19 mouse cellular contexts compared by ENCODE assay signal in genomic region chr10:41472534-41472933, GRCm38 (mm10). TPM values are rescaled to one million over a fixed set of nuclear protein-coding genes. Genes with fewer than 3 reads are reported as not detected.
"Had no signal": no experiment of that assay in that cellular context is flagged by ENCODE, and none has a peak within 500 bp of the region (broad histone marks: within the 10 kb centered on the region; RNA-seq: fewer than 3 reads in every experiment).

No protein-coding gene starts in this region.

- H3K4me2 ChIP-seq: kidney, embryonic 15.5 days; limb, embryonic 12.5 days; liver, embryonic 13.5 days; midbrain, embryonic 11.5 days; midbrain, embryonic 15.5 days; neural tube, embryonic 13.5 days had no signal

- H3K27ac ChIP-seq: kidney, embryonic 15.5 days; limb, embryonic 12.5 days; liver, embryonic 13.5 days; midbrain, embryonic 15.5 days; neural tube, embryonic 13.5 days had no signal

- ATAC-seq: liver, postnatal 0 days; lung, postnatal 0 days; midbrain, embryonic 15.5 days had no signal

- H3K4me3 ChIP-seq: kidney, embryonic 15.5 days; limb, embryonic 12.5 days; liver, embryonic 13.5 days; megakaryocyte, embryonic 14.5 days; midbrain, embryonic 15.5 days; neural tube, embryonic 13.5 days had no signal

- H3K9ac ChIP-seq: kidney, embryonic 15.5 days; limb, embryonic 12.5 days; liver, embryonic 13.5 days; liver, postnatal 0 days; midbrain, embryonic 15.5 days; neural tube, embryonic 13.5 days had no signal

- H3K9me3 ChIP-seq: kidney, embryonic 15.5 days; limb, embryonic 12.5 days; liver, embryonic 13.5 days; megakaryocyte, embryonic 14.5 days; midbrain, embryonic 15.5 days; neural tube, embryonic 13.5 days had no signal

- H3K27me3 ChIP-seq: kidney, embryonic 15.5 days; limb, embryonic 12.5 days; midbrain, embryonic 15.5 days; neural tube, embryonic 13.5 days had no signal

- H3K36me3 ChIP-seq: kidney, embryonic 15.5 days; liver, embryonic 13.5 days; midbrain, embryonic 15.5 days had no signal

- DNase-seq: kidney, adult 2 months; kidney, postnatal 14 days; layer of hippocampus, adult 9-11 months; layer of hippocampus, postnatal 36 days; liver; liver, embryonic 13.5 days; liver, postnatal 0 days; retina, postnatal 1 day; right cerebral cortex, postnatal 4 days; thymus, postnatal 14 days had no signal

RNA-seq across cellular contexts. Expression of gene Ppil6, which starts 17.7 kb away (rescaled TPM):
- total RNA-seq: monocyte, adult 5-6 weeks had no signal
- polyA plus RNA-seq: liver, embryonic 13.5 days; macrophage had no signal
